Mouse (Mus musculus): Measurements from ENCODE around the gene Slc9b1.

Slc9b1 gene

DNA sequence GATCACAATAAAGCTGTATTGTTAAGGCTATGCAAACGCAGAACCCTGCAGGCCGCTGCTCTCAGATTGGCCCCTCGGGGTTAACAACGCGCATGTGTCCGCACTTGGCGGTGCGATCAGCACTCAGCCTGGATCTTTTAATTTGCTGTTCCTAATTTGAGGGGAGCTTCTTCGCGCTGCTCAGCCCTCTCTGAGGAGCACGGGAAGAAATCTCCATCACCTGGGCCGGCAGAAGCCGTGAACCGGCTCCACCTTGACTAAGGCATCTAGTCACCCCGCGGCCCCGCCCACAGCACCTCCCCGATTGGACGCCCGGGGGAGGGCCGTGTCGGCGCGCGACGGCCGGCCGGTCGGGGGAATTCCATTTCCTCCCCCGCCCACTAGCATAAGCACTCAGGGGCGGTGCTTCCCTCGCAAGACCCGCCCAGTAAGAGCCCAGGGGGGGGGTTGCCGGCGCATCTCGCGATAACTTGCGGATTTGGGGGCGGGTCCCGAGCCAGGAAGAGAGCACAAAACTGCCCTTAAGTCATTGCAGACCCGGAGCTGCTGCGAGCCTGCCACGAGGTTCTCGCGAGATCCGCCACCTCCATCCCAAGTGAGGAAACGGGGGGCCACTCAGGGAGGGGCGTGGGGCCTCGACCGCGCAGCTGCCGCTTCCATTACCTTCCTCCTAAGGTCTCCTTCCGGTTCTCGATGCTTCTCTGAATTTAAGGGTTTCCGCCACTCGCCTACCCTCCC is 90.1 kb downstream of the Slc9b1 start, which contains the start of gene Ube2d3:
TSS of gene Ube2d3 (plus strand) at position 392 of the 738 bp plus-strand sequence.
- peak; percentile 99 for DNase-seq (ENCODE audit: low spot score in 2 of 2)

DNA sequence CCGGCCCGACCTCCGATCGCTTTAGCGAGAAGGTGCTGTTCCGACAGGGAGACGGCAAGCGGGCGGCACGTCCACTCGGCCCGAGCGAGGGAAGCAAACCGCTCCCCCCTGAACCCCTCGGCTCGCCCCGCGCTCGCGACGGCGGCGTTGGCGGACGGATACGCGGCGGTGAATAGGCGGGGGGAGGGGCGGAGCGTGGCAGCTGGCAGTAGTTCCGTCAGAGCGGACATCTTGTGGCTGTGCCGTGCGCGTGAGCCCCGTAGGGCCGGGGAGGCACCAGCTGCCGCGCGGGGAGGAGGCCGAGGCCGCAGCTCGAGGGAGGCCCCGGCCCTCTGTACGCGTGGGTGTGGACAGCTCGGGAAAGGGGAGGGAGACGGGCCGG is 90.7 kb downstream of the Slc9b1 start:
- peak; percentile 93 to 94 for DNase-seq (ENCODE audit: low spot score in 2 of 2)

DNA sequence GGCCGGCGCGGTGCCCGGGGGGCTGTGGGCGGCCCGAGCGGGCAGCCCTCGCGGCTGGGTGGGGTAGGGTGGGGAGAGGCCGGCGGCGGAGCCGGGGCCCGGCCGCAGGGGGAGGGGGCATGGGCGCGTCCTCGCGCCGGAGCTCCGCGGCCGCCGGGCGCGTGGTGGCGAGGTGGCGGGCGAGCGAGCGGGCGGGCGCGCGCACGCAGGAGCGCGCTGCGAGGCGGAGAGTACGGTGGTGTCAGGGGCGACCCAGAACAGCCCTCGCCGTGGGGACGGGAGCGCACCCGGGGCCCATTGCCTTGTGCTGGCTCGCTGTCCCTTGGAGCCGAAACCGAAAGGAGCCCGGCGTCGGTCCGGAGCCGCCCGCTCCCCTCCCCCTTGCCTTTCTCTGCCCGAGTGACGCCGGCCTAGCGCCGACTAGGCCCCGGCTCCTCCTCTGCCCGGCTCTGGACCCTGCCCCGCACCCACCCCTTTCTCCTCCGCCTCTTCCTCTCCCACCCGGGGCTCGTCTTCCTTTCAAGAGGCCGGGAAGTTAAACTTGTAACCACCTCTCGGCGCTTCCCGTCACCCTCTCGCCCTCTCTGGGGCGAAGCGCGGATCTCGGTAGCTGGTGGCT is 91.2 kb downstream of the Slc9b1 start:
- DNase-seq (ENCODE audit: low spot score in 2 of 2), result peak; percentile 70 to 83

DNA sequence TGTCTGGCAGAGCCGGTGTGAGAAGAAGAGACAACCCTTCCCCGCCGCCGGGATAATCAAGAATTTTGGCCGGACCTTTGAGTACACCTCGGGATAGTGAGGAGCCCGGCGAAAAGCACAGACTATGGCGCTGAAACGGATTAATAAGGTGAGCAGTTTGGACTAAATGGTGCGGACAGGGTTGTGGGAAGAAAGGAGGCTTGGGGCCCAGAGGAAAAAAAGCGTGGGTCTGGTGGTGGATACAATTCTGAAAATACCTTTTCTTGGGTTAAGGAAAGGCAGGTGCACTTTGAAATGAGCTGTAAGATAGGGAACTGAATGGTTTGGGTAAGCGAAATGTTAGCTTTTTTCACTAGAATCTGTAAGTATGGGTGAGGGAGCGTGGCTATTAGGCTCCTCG is 91.8 kb downstream of the Slc9b1 start:
- no peak for DNase-seq (ENCODE audit: low spot score in 2 of 2)

DNA sequence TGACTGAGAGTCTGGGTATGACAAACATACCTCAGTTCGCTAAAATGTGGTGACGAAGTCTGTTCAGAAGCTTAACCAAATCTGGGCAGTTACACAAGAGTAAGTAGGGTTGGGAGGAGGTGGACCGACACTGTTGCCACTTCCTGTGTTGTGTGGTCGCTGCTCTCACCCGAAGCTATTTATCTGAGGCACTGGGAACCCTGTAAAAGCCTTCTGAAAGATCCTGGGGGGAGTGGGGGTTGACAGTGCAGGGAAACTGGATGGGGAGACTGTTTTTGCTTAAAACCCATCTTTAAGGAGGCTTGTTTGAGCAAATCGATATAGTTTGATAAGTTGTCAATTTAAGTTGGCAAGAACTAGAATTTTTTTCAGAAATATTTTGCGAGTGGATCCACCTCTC is 92.4 kb downstream of the Slc9b1 start:
- DNase-seq (ENCODE audit: low spot score in 2 of 2), result peak; percentile 17 to 21

DNA sequence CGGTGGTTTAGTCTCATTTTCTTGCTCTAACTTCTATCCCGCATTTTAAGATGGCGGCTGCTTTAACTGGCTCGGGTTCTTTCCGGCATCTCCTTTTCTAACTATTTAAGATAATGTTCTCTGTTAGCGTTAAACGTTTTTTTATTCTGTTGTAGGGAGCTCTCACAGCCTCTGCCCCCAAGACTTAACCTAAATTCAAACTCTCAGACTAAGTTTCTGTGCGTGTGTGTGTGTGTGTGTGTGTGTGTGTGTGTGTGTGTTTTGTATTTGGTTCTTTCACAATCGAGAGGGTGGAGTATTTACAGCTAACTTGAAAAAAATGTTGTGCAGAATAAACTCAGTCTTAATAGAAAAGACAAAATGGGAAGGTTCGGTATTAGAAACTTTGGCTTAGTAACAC is 92.8 kb downstream of the Slc9b1 start:
- no peak for DNase-seq (ENCODE audit: low spot score in 2 of 2)

DNA sequence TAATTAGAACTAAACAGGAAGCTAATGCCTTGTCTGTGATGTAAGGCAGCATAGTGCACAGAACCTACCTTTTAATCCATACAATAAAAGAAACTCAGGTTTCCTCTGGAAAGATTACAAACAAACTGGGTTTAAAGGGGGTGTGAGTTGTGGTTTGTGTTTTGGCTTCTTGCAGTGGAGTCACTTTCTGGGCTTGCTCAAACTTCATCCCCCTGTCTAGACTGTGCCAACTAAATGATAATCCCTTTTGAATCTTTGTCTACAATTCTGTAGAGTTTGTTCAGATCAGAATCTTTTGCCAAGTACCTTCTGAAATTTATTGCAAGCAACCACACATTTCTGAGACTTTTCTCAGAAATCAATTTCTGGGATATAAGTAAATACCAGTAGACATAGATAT is 97.1 kb downstream of the Slc9b1 start:
- DNase-seq (ENCODE audit: low spot score in 2 of 2), result no peak

All from frontal cortex, postnatal 10 days (tissue).